14 mouse cellular contexts compared by ENCODE assay signal in the genomic region with DNA sequence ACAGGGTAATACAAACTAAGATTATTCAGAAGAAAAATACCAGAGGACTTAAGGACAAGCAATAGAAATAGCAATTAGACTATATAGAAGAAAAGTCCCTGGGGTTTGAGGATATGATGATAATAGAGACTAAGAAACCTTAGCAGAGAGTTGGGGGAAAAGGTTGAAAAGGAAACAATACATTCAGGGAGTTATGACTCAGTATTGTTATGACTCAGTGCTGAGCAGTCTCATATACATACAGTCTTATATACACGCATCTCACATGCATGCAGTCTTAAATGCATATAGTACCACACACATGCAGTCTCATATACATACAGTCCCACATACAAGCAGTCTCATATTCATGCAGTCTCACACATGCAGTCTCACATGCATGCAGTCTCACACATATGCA. TPM values are rescaled to one million over a fixed set of nuclear protein-coding genes. Genes with fewer than 3 reads are reported as not detected.
"Had no signal": no experiment of that assay in that cellular context is flagged by ENCODE, and none has a peak within 500 bp of the region (broad histone marks: within the 10 kb centered on the region; RNA-seq: fewer than 3 reads in every experiment).

No protein-coding gene starts in this region.

- ATAC-seq: midbrain, embryonic 13.5 days; midbrain, embryonic 15.5 days had no signal

- H3K36me3 ChIP-seq: midbrain, embryonic 13.5 days; midbrain, embryonic 15.5 days; neural tube, embryonic 12.5 days; stomach, embryonic 15.5 days had no signal

- H3K4me3 ChIP-seq: midbrain, embryonic 13.5 days; midbrain, embryonic 15.5 days; neural tube, embryonic 12.5 days; stomach, embryonic 15.5 days had no signal

- H3K27me3 ChIP-seq: midbrain, embryonic 13.5 days; midbrain, embryonic 15.5 days; neural tube, embryonic 12.5 days; stomach, embryonic 15.5 days had no signal

- H3K9me3 ChIP-seq: midbrain, embryonic 13.5 days; midbrain, embryonic 15.5 days; neural tube, embryonic 12.5 days; stomach, embryonic 15.5 days had no signal

- DNase-seq: lung, adult 18-20 months; lung, embryonic 14.5 days; lung, postnatal 10 days; lung, postnatal 4 days; right cerebral cortex, postnatal 25 days; thymus, adult 18-20 months; thymus, postnatal 14 days; thymus, postnatal 36 days had no signal

- H3K4me1 ChIP-seq: midbrain, embryonic 13.5 days; midbrain, embryonic 15.5 days; neural tube, embryonic 12.5 days; stomach, embryonic 15.5 days had no signal

RNA-seq across cellular contexts. Expression of a gene that starts 16.3 kb away (rescaled TPM):
- polyA plus RNA-seq: neural tube, embryonic 14.5 days had no signal

RNA-seq across cellular contexts. Expression of a gene that starts 52.3 kb away (rescaled TPM):
- total RNA-seq: midbrain, postnatal 0 days had no signal
- polyA plus RNA-seq: midbrain, embryonic 13.5 days; midbrain, embryonic 15.5 days; neural tube, embryonic 12.5 days; neural tube, embryonic 14.5 days had no signal
